Mouse (Mus musculus) bone marrow, adult 2 months (tissue): ENCODE data around the gene Hoxa3.

Experiments used
- CTCF ChIP-seq: fragments of 200-500 bp; IDR thresholded peaks from 2 replicates; pipeline ENCODE4 v1.5.1; 2011; ENCODE audit warnings: low read length, control low read depth; ENCODE audit not compliant: control insufficient read depth, insufficient read depth
- POLR2A ChIP-seq: fragments of 200-500 bp; IDR thresholded peaks from 2 replicates; pipeline ENCODE4 v1.6.1; 2011; ENCODE audit warnings: low read depth, mild to moderate bottlenecking, control low read depth, low read length, borderline replicate concordance; ENCODE audit not compliant: control insufficient read depth

DNA sequence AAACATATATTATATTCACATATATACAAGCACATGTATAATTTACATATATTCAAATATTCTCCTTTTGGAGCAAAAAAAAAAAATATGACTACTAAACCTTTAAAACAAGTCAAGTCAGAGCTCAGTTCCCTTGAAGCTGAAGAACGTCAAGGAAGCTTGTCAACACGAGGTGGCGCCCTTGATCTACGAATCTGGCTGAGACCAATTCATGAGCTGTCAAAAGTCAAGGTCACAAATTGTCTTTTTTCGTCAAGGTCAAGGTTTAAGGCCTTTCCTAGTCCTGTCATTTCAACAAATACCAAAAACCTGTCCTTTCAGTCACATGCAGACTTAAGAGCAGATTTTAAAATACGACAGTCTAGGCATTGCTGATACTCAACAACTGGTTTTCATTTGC is 43.8 kb upstream of the Hoxa3 start:
- no peak for TF ChIP-seq POLR2A
- TF ChIP-seq CTCF = peak; percentile 68
